Mouse (Mus musculus): ENCODE results near the gene Abraxas1.

GRCm38 (mm10) chr5:100794084-100794483 lies 26.7 kb downstream of the Abraxas1 start:
- no peak for TF ChIP-seq GATA1 (IDR thresholded peaks at IDR 0.05; ENCODE audit: borderline replicate concordance, low read length)
- TF ChIP-seq FLI1 (IDR thresholded peaks at IDR 0.05; ENCODE audit: low read length): no peak
